Mouse (Mus musculus): ENCODE data around the gene 3110082I17Rik. TPM values are rescaled to one million over a fixed set of nuclear protein-coding genes. Genes with fewer than 3 reads are reported as not detected.

Gene 3110082I17Rik
- polyA plus RNA-seq, 1 experiment from 2014 or later: 19.7 TPM

GRCm38 (mm10) chr5:139404801-139405401 is 55.4 kb downstream of the 3110082I17Rik start, which contains the start of gene C130050O18Rik:
Gene C130050O18Rik (plus strand): TSS chr5:139405280.
- 78% methylated on average over 6 of the region's 6 CpGs for WGBS
- 0 out of 2 replicates have a peak within 1 kb of the TSS, but pooled peaks have one; percentile 3 for H3K4me2 ChIP-seq (replicated peaks; ENCODE audit: low read depth)
- H3K36me3 ChIP-seq (ENCODE audit: control insufficient read depth, insufficient read depth, low read length): no peaks in the 10 kb centered on the region
- no peak within 1 kb of the TSS for H3K4me3 ChIP-seq (ENCODE audit: low read depth, low read length)
- no peak for DNase-seq (ENCODE audit: low spot score)
- TF ChIP-seq EP300 (optimal IDR thresholded peaks at IDR 0.05) (no peak), CTCF (IDR thresholded peaks at IDR 0.05; ENCODE audit: low read depth) (no peak)
- H3K9me3 ChIP-seq (ENCODE audit: control insufficient read depth, low read length): no peaks in the 10 kb centered on the region
- H3K9ac ChIP-seq (ENCODE audit: low read length): no peak within 1 kb of the TSS
- no peak within 1 kb of the TSS for H3K27ac ChIP-seq (replicated peaks)
- peaks cover 3% of the 10 kb centered on the region; the same call in 1 of the 2 replicates for H3K4me1 ChIP-seq (replicated peaks; ENCODE audit: control insufficient read depth, insufficient read depth)
- H3K27me3 ChIP-seq (ENCODE audit: control insufficient read depth, insufficient read depth, low read length): no peaks in the 10 kb centered on the region
- no peak for ATAC-seq (ENCODE audit: low FRiP score, low TSS enrichment)

- no peak overlapping the region for H3K4me3 ChIP-seq (ENCODE audit: low read depth, low read length)
- H3K36me3 ChIP-seq (ENCODE audit: control insufficient read depth, insufficient read depth, low read length): no peaks in the 10 kb centered on the region
- no peaks in the 10 kb centered on the region for H3K4me1 ChIP-seq (replicated peaks; ENCODE audit: control insufficient read depth, insufficient read depth)
- ATAC-seq (ENCODE audit: low FRiP score, low TSS enrichment) (no peak), DNase-seq (ENCODE audit: low spot score) (no peak)
- no peak for TF ChIP-seq CTCF (IDR thresholded peaks at IDR 0.05; ENCODE audit: low read depth)
- TF ChIP-seq EP300 (optimal IDR thresholded peaks at IDR 0.05): no peak
- no peak overlapping the region for H3K4me2 ChIP-seq (replicated peaks; ENCODE audit: low read depth)
- no peak overlapping the region for H3K27ac ChIP-seq (replicated peaks)
- 82% methylated on average over 8 of the region's 8 CpGs for WGBS
- H3K9ac ChIP-seq (ENCODE audit: low read length): no peak overlapping the region
- no peaks in the 10 kb centered on the region for H3K27me3 ChIP-seq (ENCODE audit: control insufficient read depth, insufficient read depth, low read length)
- H3K9me3 ChIP-seq (ENCODE audit: control insufficient read depth, low read length): no peaks in the 10 kb centered on the region
Observed at GRCm38 (mm10) chr5:139403692-139404260, 56.6 kb downstream of the 3110082I17Rik start.

GRCm38 (mm10) chr5:139402106-139402505 is 58.2 kb downstream of the 3110082I17Rik start:
- DNase-seq (ENCODE audit: low spot score): no peak
- Histone ChIP-seq H3K36me3 (ENCODE audit: control insufficient read depth, insufficient read depth, low read length) (no peaks in the 10 kb centered on the region), H3K27ac (replicated peaks) (no peak overlapping the region), H3K9me3 (ENCODE audit: control insufficient read depth, low read length) (no peaks in the 10 kb centered on the region), H3K4me2 (replicated peaks; ENCODE audit: low read depth) (no peak overlapping the region), H3K27me3 (ENCODE audit: control insufficient read depth, insufficient read depth, low read length) (no peaks in the 10 kb centered on the region), H3K9ac (ENCODE audit: low read length) (no peak overlapping the region), H3K4me3 (ENCODE audit: low read depth, low read length) (no peak overlapping the region), H3K4me1 (replicated peaks; ENCODE audit: control insufficient read depth, insufficient read depth) (no peaks in the 10 kb centered on the region)
- no peak for TF ChIP-seq CTCF (IDR thresholded peaks at IDR 0.05; ENCODE audit: low read depth)
- TF ChIP-seq EP300 (optimal IDR thresholded peaks at IDR 0.05): no peak
- no peak for ATAC-seq (ENCODE audit: low FRiP score, low TSS enrichment)
- WGBS: 91% methylated on average over 2 of the region's 2 CpGs

GRCm38 (mm10) chr5:139399991-139400390 is 60.3 kb downstream of the 3110082I17Rik start:
- H3K9me3 ChIP-seq (ENCODE audit: control insufficient read depth, low read length): no peaks in the 10 kb centered on the region
- no peaks in the 10 kb centered on the region for H3K27me3 ChIP-seq (ENCODE audit: control insufficient read depth, insufficient read depth, low read length)
- ATAC-seq (ENCODE audit: low FRiP score, low TSS enrichment): no peak
- H3K4me2 ChIP-seq (replicated peaks; ENCODE audit: low read depth): no peak overlapping the region
- no peaks in the 10 kb centered on the region for H3K36me3 ChIP-seq (ENCODE audit: control insufficient read depth, insufficient read depth, low read length)
- TF ChIP-seq EP300 (optimal IDR thresholded peaks at IDR 0.05) (no peak), CTCF (IDR thresholded peaks at IDR 0.05; ENCODE audit: low read depth) (no peak)
- no peak overlapping the region for H3K4me3 ChIP-seq (ENCODE audit: low read depth, low read length)
- H3K9ac ChIP-seq (ENCODE audit: low read length): no peak overlapping the region
- WGBS: 85% methylated on average over 14 of the region's 14 CpGs
- H3K4me1 ChIP-seq (replicated peaks; ENCODE audit: control insufficient read depth, insufficient read depth): no peaks in the 10 kb centered on the region
- DNase-seq (ENCODE audit: low spot score): no peak
- H3K27ac ChIP-seq (replicated peaks): no peak overlapping the region

GRCm38 (mm10) chr5:139398786-139399185 is 61.5 kb downstream of the 3110082I17Rik start:
- Histone ChIP-seq H3K4me3 (ENCODE audit: low read depth, low read length) (no peak overlapping the region), H3K27ac (replicated peaks) (no peak overlapping the region), H3K9me3 (ENCODE audit: control insufficient read depth, low read length) (no peaks in the 10 kb centered on the region), H3K9ac (ENCODE audit: low read length) (no peak overlapping the region), H3K36me3 (ENCODE audit: control insufficient read depth, insufficient read depth, low read length) (no peaks in the 10 kb centered on the region), H3K27me3 (ENCODE audit: control insufficient read depth, insufficient read depth, low read length) (no peaks in the 10 kb centered on the region), H3K4me2 (replicated peaks; ENCODE audit: low read depth) (no peak overlapping the region), H3K4me1 (replicated peaks; ENCODE audit: control insufficient read depth, insufficient read depth) (no peaks in the 10 kb centered on the region)
- no peak for TF ChIP-seq CTCF (IDR thresholded peaks at IDR 0.05; ENCODE audit: low read depth)
- no peak for TF ChIP-seq EP300 (optimal IDR thresholded peaks at IDR 0.05)
- ATAC-seq (ENCODE audit: low FRiP score, low TSS enrichment) (no peak), DNase-seq (ENCODE audit: low spot score) (no peak)
- 76% methylated on average over 5 of the region's 5 CpGs for WGBS

All from stomach, postnatal 0 days (tissue).